Mouse (Mus musculus) MEL (cell line): ENCODE data around the gene Car6.

Source experiments
- CHD1 ChIP-seq: IDR thresholded peaks from 2 replicates; pipeline ENCODE4 v1.6.1; 2012; ENCODE audit warnings: low read depth, mild to moderate bottlenecking, inconsistent platforms, low read length, improper control_type of control experiment
- CTCF ChIP-seq, 3 experiments: IDR thresholded peaks in 2 of 3; conservative IDR thresholded peaks in 1 of 3; 2 replicates each; pipeline ENCODE4 v1.5.1; 2011 to 2012; ENCODE audit warnings: low read length in 3 of 3, low read depth in 2 of 3, mild to moderate bottlenecking in 2 of 3, improper control_type of control experiment in 1 of 3, inconsistent platforms in 1 of 3, mixed read lengths in 1 of 3, moderate library complexity in 1 of 3; ENCODE audit not compliant: control insufficient read depth in 1 of 3, insufficient read depth in 1 of 3, poor library complexity in 1 of 3, severe bottlenecking in 1 of 3
- E2F4 ChIP-seq: IDR thresholded peaks from 2 replicates; pipeline ENCODE4 v1.6.1; 2011; ENCODE audit warnings: low read depth, low read length, improper control_type of control experiment, borderline replicate concordance
- EP300 ChIP-seq, 2 experiments: IDR thresholded peaks; 2 replicates each; pipeline ENCODE4 v1.6.1; 2011; ENCODE audit warnings: improper control_type of control experiment in 2 of 2, low read length in 2 of 2, low read depth in 1 of 2, mild to moderate bottlenecking in 1 of 2
- GATA1 ChIP-seq: IDR thresholded peaks from 2 replicates; pipeline ENCODE4 v1.6.1; 2011; ENCODE audit warnings: low read depth, low read length, improper control_type of control experiment
- MAFK ChIP-seq: IDR thresholded peaks from 2 replicates; pipeline ENCODE4 v1.6.1; 2011; ENCODE audit warnings: low read depth, mild to moderate bottlenecking, low read length, improper control_type of control experiment, borderline replicate concordance
- MYC ChIP-seq: IDR thresholded peaks from 2 replicates; pipeline ENCODE4 v1.6.1; 2011; ENCODE audit warnings: low read depth, mild to moderate bottlenecking, low read length, improper control_type of control experiment, moderate library complexity
- POLR2A ChIP-seq, 2 experiments: IDR thresholded peaks; 2 replicates each; pipeline ENCODE4 v1.6.1; 2011 to 2012; ENCODE audit warnings: low read length in 2 of 2, mild to moderate bottlenecking in 2 of 2, control low read depth in 1 of 2, improper control_type of control experiment in 1 of 2, low read depth in 1 of 2, moderate library complexity in 1 of 2; ENCODE audit not compliant: control insufficient read depth in 1 of 2, insufficient read depth in 1 of 2, poor library complexity in 1 of 2
- POLR2AphosphoS5 ChIP-seq: IDR thresholded peaks from 2 replicates; pipeline ENCODE4 v1.6.1; 2012; ENCODE audit warnings: low read depth, borderline replicate concordance, mild to moderate bottlenecking, inconsistent platforms, low read length, moderate library complexity, mixed read lengths
- SIN3A ChIP-seq: IDR thresholded peaks from 2 replicates; pipeline ENCODE4 v1.6.1; 2012; ENCODE audit warnings: low read length, improper control_type of control experiment, inconsistent platforms
- TAL1 ChIP-seq: IDR thresholded peaks from 2 replicates; pipeline ENCODE4 v1.6.1; 2012; ENCODE audit warnings: mild to moderate bottlenecking, inconsistent platforms, low read length, moderate library complexity, mixed read lengths
- TCF12 ChIP-seq: IDR thresholded peaks from 2 replicates; pipeline ENCODE4 v1.6.1; 2014; ENCODE audit warnings: low read depth, mild to moderate bottlenecking, inconsistent platforms, low read length, improper control_type of control experiment, moderate library complexity
- UBTF ChIP-seq: IDR thresholded peaks from 2 replicates; pipeline ENCODE4 v1.6.1; 2012; ENCODE audit warnings: low read depth, mild to moderate bottlenecking, inconsistent platforms, low read length, improper control_type of control experiment, moderate library complexity, borderline replicate concordance; ENCODE audit not compliant: insufficient read depth
- USF1 ChIP-seq: IDR thresholded peaks from 2 replicates; pipeline ENCODE4 v1.6.1; 2014; ENCODE audit warnings: low read depth, mild to moderate bottlenecking, inconsistent platforms, low read length, improper control_type of control experiment, moderate library complexity

DNA sequence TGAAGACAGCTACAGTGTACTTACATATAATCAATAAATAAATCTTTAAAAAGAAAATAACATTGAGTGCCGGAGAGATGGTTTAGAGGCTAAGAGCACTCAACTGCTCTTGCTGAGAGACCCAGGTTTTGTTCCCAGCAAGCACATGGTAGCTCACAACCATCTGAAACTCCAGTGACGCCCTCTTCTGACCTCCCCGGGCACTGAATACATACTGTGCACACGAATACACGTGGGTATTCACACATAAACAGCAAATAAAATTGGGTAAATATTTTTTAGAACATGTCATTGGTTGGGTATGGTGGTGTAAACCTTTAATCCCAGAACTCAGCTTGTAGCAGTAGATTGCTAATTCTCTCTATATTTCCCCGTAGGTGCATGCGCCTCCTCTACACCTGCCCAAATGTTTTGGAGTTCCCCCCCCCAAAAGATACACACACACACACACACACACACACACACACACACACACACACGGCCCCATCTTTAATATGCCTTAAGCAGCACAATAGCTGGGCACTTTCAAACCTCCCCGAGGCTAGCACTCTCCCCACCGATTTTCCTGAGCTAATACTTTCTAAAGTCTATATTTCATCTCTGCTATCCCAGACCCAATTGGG is 10.9 kb upstream of the Car6 start:
- TF ChIP-seq USF1 (no peak), POLR2A (IDR thresholded peaks at IDR 0.05; ENCODE audit: control insufficient read depth in 1 of 2, insufficient read depth in 1 of 2, low read depth in 1 of 2, low read length in 2 of 2, poor library complexity in 1 of 2) (no peak), GATA1 (no peak), POLR2AphosphoS5 (no peak), CTCF (IDR thresholded peaks at IDR 0.05 in 2 of 3, conservative IDR thresholded peaks at IDR 0.05 in 1 of 3; ENCODE audit: control insufficient read depth in 1 of 3, insufficient read depth in 1 of 3, low read depth in 2 of 3, low read length in 3 of 3, poor library complexity in 1 of 3, severe bottlenecking in 1 of 3) (peak in 2 of 3 experiments; percentile 10 to 33; a peak in 3 of 6 replicates), TAL1 (no peak), EP300 (IDR thresholded peaks at IDR 0.05; ENCODE audit: low read depth in 1 of 2, low read length in 2 of 2) (no peak), TCF12 (no peak), E2F4 (no peak), SIN3A (0 out of 2 replicates have a peak, but pooled peaks have one; percentile 25), MYC (peak; percentile 80), UBTF (no peak), CHD1 (no peak), MAFK (no peak)
